Mouse (Mus musculus): Measurements from ENCODE around the gene Ear6. TPM values are rescaled to one million over a fixed set of nuclear protein-coding genes. Genes with fewer than 3 reads are reported as not detected.

Ear6 gene
- polyA plus RNA-seq, 1 experiment from 2014 or later: not detected

- peaks cover 30% of the 10 kb centered on the region for H3K36me3 ChIP-seq (ENCODE audit: control insufficient read depth, insufficient read depth, low read length)
- WGBS: 88% methylated on average over 6 of the region's 6 CpGs
Observed at GRCm38 (mm10) chr14:51889833-51890232, 36.3 kb downstream of the Ear6 start.

GRCm38 (mm10) chr14:51892191-51892939, 38.9 kb downstream of the Ear6 start, which contains the start of gene Slc39a2:
Gene Slc39a2, plus strand, starts transcription at chr14:51892889.
- Histone ChIP-seq H3K27ac (ENCODE audit: low read depth, low read length) (no peak within 1 kb of the TSS), H3K9me3 (ENCODE audit: control insufficient read depth, low read length) (no peaks in the 10 kb centered on the region), H3K27me3 (ENCODE audit: control insufficient read depth, insufficient read depth, low read length) (no peaks in the 10 kb centered on the region), H3K4me3 (ENCODE audit: low read depth, low read length) (no peak within 1 kb of the TSS), H3K4me2 (no peak within 1 kb of the TSS), H3K9ac (ENCODE audit: low read length) (no peak within 1 kb of the TSS), H3K36me3 (ENCODE audit: control insufficient read depth, insufficient read depth, low read length) (peaks cover 24% of the 10 kb centered on the region), H3K4me1 (ENCODE audit: control insufficient read depth, insufficient read depth, low read length) (no peaks in the 10 kb centered on the region)
- 90% methylated on average over 9 of the region's 9 CpGs for WGBS
- ATAC-seq (ENCODE audit: low FRiP score): no peak
- DNase-seq (ENCODE audit: low spot score, missing footprints): no peak

More at GRCm38 (mm10) chr14:51889833-51890232, 36.3 kb downstream of the Ear6 start:
- Histone ChIP-seq H3K27ac (ENCODE audit: low read depth, low read length) (no peak overlapping the region), H3K4me3 (ENCODE audit: low read depth, low read length) (no peak overlapping the region), H3K4me1 (ENCODE audit: control insufficient read depth, insufficient read depth, low read length) (peaks cover 10% of the 10 kb centered on the region), H3K4me2 (no peak overlapping the region), H3K9me3 (ENCODE audit: control insufficient read depth, low read length) (no peaks in the 10 kb centered on the region), H3K27me3 (ENCODE audit: control insufficient read depth, insufficient read depth, low read length) (no peaks in the 10 kb centered on the region), H3K9ac (ENCODE audit: low read length) (no peak overlapping the region)
- DNase-seq (ENCODE audit: low spot score, missing footprints): no peak
- no peak for ATAC-seq (ENCODE audit: low FRiP score)

DNA sequence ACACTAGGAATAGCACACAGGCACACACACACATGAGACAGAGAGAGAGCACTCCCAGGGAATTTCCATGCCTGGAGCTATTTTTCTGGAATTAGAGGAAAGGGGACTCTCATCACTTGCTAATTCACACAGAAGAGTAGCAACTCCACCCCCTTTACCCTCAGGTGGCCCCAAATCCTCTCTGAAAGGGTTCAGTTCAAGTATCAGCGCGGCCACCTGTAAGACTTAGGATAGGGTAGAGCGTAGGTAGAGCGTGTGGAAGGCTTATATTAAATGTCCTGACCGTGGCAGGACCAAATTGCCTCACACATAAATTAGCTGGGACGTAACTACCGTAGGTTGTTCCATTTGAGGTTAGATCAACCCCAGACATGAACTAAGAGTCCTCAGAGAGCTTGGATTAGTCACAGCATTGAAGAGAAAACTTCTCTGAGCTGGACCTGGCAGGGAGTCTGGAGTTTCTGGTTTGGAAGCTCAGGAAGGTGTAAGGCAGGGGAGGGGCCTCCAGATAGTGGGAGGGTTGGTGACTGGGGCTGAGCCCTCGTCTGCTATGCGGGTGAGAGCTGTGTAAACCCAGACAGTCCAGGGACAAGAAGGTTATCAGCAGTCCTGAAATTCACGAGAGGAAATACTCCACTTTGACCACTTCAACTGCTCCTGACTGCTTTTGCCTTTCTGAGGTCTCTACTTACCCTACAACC, 39.7 kb downstream of the Ear6 start:
- ATAC-seq (ENCODE audit: low FRiP score) (no peak), DNase-seq (ENCODE audit: low spot score, missing footprints) (no peak)
- no peak overlapping the region for H3K4me2 ChIP-seq
- no peaks in the 10 kb centered on the region for H3K4me1 ChIP-seq (ENCODE audit: control insufficient read depth, insufficient read depth, low read length)
- H3K9ac ChIP-seq (ENCODE audit: low read length): no peak overlapping the region
- H3K4me3 ChIP-seq (ENCODE audit: low read depth, low read length): no peak overlapping the region
- H3K9me3 ChIP-seq (ENCODE audit: control insufficient read depth, low read length): no peaks in the 10 kb centered on the region
- H3K36me3 ChIP-seq (ENCODE audit: control insufficient read depth, insufficient read depth, low read length): peaks cover 24% of the 10 kb centered on the region
- WGBS: 21% methylated on average over 10 of the region's 10 CpGs
- no peaks in the 10 kb centered on the region for H3K27me3 ChIP-seq (ENCODE audit: control insufficient read depth, insufficient read depth, low read length)
- no peak overlapping the region for H3K27ac ChIP-seq (ENCODE audit: low read depth, low read length)

GRCm38 (mm10) chr14:51893809-51894208, 40.3 kb downstream of the Ear6 start:
- no peak for DNase-seq (ENCODE audit: low spot score, missing footprints)
- no peak for ATAC-seq (ENCODE audit: low FRiP score)
- Histone ChIP-seq H3K9ac (ENCODE audit: low read length) (no peak overlapping the region), H3K4me2 (no peak overlapping the region), H3K27ac (ENCODE audit: low read depth, low read length) (no peak overlapping the region), H3K9me3 (ENCODE audit: control insufficient read depth, low read length) (no peaks in the 10 kb centered on the region), H3K36me3 (ENCODE audit: control insufficient read depth, insufficient read depth, low read length) (peaks cover 22% of the 10 kb centered on the region; the same call in 1 of the 2 replicates), H3K27me3 (ENCODE audit: control insufficient read depth, insufficient read depth, low read length) (no peaks in the 10 kb centered on the region), H3K4me1 (ENCODE audit: control insufficient read depth, insufficient read depth, low read length) (no peaks in the 10 kb centered on the region), H3K4me3 (ENCODE audit: low read depth, low read length) (no peak overlapping the region)
- WGBS: 53% methylated on average over 3 of the region's 3 CpGs

DNA sequence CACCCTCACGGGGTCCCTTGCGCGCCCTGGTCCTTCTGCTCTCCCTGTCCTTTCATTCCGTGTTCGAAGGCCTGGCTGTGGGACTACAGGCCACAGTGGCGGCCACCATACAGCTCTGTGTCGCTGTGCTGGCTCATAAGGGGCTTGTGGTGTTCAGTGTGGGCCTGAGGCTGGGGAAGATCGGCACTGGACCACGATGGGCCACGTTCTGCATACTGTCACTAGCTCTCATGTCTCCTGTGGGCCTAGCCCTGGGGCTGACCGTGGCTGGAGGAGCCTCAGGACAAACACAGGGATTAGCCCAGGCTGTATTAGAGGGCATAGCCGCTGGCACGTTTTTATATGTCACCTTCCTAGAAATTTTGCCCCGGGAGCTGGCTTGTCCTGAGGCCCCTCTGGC, 41.6 kb downstream of the Ear6 start:
- Histone ChIP-seq H3K27ac (ENCODE audit: low read depth, low read length) (no peak overlapping the region), H3K4me3 (ENCODE audit: low read depth, low read length) (no peak overlapping the region), H3K4me1 (ENCODE audit: control insufficient read depth, insufficient read depth, low read length) (no peaks in the 10 kb centered on the region), H3K27me3 (ENCODE audit: control insufficient read depth, insufficient read depth, low read length) (no peaks in the 10 kb centered on the region), H3K4me2 (no peak overlapping the region), H3K9ac (ENCODE audit: low read length) (no peak overlapping the region), H3K36me3 (ENCODE audit: control insufficient read depth, insufficient read depth, low read length) (peaks cover 14% of the 10 kb centered on the region; the same call in 1 of the 2 replicates), H3K9me3 (ENCODE audit: control insufficient read depth, low read length) (no peaks in the 10 kb centered on the region)
- WGBS: 77% methylated on average over 14 of the region's 14 CpGs
- DNase-seq (ENCODE audit: low spot score, missing footprints) (no peak), ATAC-seq (ENCODE audit: low FRiP score) (no peak)

- H3K27me3 ChIP-seq (ENCODE audit: control insufficient read depth, insufficient read depth, low read length): no peaks in the 10 kb centered on the region
- H3K4me3 ChIP-seq (ENCODE audit: low read depth, low read length): no peak overlapping the region
- H3K4me2 ChIP-seq: no peak overlapping the region
- H3K36me3 ChIP-seq (ENCODE audit: control insufficient read depth, insufficient read depth, low read length): peaks cover 11% of the 10 kb centered on the region; the same call in 1 of the 2 replicates
- ATAC-seq (ENCODE audit: low FRiP score) (no peak), DNase-seq (ENCODE audit: low spot score, missing footprints) (no peak)
- H3K27ac ChIP-seq (ENCODE audit: low read depth, low read length): no peak overlapping the region
- no peaks in the 10 kb centered on the region for H3K9me3 ChIP-seq (ENCODE audit: control insufficient read depth, low read length)
- 88% methylated on average over 6 of the region's 6 CpGs for WGBS
- no peak overlapping the region for H3K9ac ChIP-seq (ENCODE audit: low read length)
- H3K4me1 ChIP-seq (ENCODE audit: control insufficient read depth, insufficient read depth, low read length): no peaks in the 10 kb centered on the region
Observed at GRCm38 (mm10) chr14:51896019-51896418, 42.5 kb downstream of the Ear6 start.

- H3K27ac ChIP-seq (ENCODE audit: low read depth, low read length): no peak overlapping the region
- H3K4me3 ChIP-seq (ENCODE audit: low read depth, low read length): no peak overlapping the region
- H3K4me1 ChIP-seq (ENCODE audit: control insufficient read depth, insufficient read depth, low read length): no peaks in the 10 kb centered on the region
- DNase-seq (ENCODE audit: low spot score, missing footprints) (no peak), ATAC-seq (ENCODE audit: low FRiP score) (no peak)
- H3K4me2 ChIP-seq: no peak overlapping the region
- no peak overlapping the region for H3K9ac ChIP-seq (ENCODE audit: low read length)
- H3K27me3 ChIP-seq (ENCODE audit: control insufficient read depth, insufficient read depth, low read length): no peaks in the 10 kb centered on the region
- peaks cover 5% of the 10 kb centered on the region; the same call in 1 of the 2 replicates for H3K36me3 ChIP-seq (ENCODE audit: control insufficient read depth, insufficient read depth, low read length)
- WGBS: 80% methylated on average over 8 of the region's 8 CpGs
- H3K9me3 ChIP-seq (ENCODE audit: control insufficient read depth, low read length): no peaks in the 10 kb centered on the region
Observed at GRCm38 (mm10) chr14:51896539-51897170, 43.2 kb downstream of the Ear6 start.

- Histone ChIP-seq H3K4me1 (ENCODE audit: control insufficient read depth, insufficient read depth, low read length) (no peaks in the 10 kb centered on the region), H3K36me3 (ENCODE audit: control insufficient read depth, insufficient read depth, low read length) (no peaks in the 10 kb centered on the region), H3K4me3 (ENCODE audit: low read depth, low read length) (no peak overlapping the region), H3K27me3 (ENCODE audit: control insufficient read depth, insufficient read depth, low read length) (no peaks in the 10 kb centered on the region), H3K9ac (ENCODE audit: low read length) (no peak overlapping the region), H3K4me2 (no peak overlapping the region), H3K9me3 (ENCODE audit: control insufficient read depth, low read length) (no peaks in the 10 kb centered on the region), H3K27ac (ENCODE audit: low read depth, low read length) (no peak overlapping the region)
- no peak for DNase-seq (ENCODE audit: low spot score, missing footprints)
- no peak for ATAC-seq (ENCODE audit: low FRiP score)
- 92% methylated on average over 1 of the region's 1 CpGs for WGBS
Observed at GRCm38 (mm10) chr14:51899351-51899750, 45.9 kb downstream of the Ear6 start.

Measured in midbrain, embryonic 11.5 days (tissue).